Mouse (Mus musculus) testis, adult 2 months (tissue): ENCODE data around the gene Mab21l1.

Experiments
- CTCF ChIP-seq: fragments of 200-500 bp; IDR thresholded peaks from 2 replicates; pipeline ENCODE4 v1.5.1; 2012; ENCODE audit warnings: low read depth, mild to moderate bottlenecking, inconsistent platforms, low read length, moderate library complexity; ENCODE audit not compliant: control insufficient read depth, insufficient read depth, insufficient replicate concordance
- POLR2A ChIP-seq: fragments of 200-500 bp; IDR thresholded peaks from 2 replicates; pipeline ENCODE4 v1.6.1; 2012; ENCODE audit warnings: low read depth, mild to moderate bottlenecking, inconsistent platforms, low read length, moderate library complexity; ENCODE audit not compliant: control insufficient read depth

- TF ChIP-seq CTCF (no peak), POLR2A (no peak)
Observed at GRCm38 (mm10) chr3:55769308-55769707, 13.0 kb upstream of the Mab21l1 start.
